Mouse (Mus musculus) bone marrow, adult 2 months (tissue): Measurements from ENCODE around the gene Tbc1d5. TPM values are rescaled to one million over a fixed set of nuclear protein-coding genes. Genes with fewer than 3 reads are reported as not detected.
"Not testable (repeated sequence)": the region's sequence is repeated elsewhere in the genome, so short reads cannot be mapped to it uniquely, and the experiment has no call there.

ENCODE experiments used
- H3K27ac ChIP-seq: fragments of 200-500 bp; 2 replicates; pipeline ENCODE4 v1.5.1; 2012; ENCODE audit warnings: low read depth, mild to moderate bottlenecking, control low read depth, inconsistent platforms, low read length; ENCODE audit not compliant: control insufficient read depth, poor library complexity, insufficient read depth
- H3K4me1 ChIP-seq: fragments of 200-500 bp; 2 replicates; pipeline ENCODE4 v1.6.1; 2011; ENCODE audit warnings: low read length; ENCODE audit not compliant: control insufficient read depth, insufficient read depth
- H3K4me3 ChIP-seq: fragments of 200-500 bp; replicated peaks from 2 replicates; pipeline ENCODE3; 2011; ENCODE audit warnings: mild to moderate bottlenecking, low read depth, low read length, control low read depth; ENCODE audit not compliant: control insufficient read depth
- CTCF ChIP-seq: fragments of 200-500 bp; IDR thresholded peaks from 2 replicates; pipeline ENCODE4 v1.5.1; 2011; ENCODE audit warnings: low read length, control low read depth; ENCODE audit not compliant: control insufficient read depth, insufficient read depth
- POLR2A ChIP-seq: fragments of 200-500 bp; IDR thresholded peaks from 2 replicates; pipeline ENCODE4 v1.6.1; 2011; ENCODE audit warnings: low read depth, mild to moderate bottlenecking, control low read depth, low read length, borderline replicate concordance; ENCODE audit not compliant: control insufficient read depth
- WGBS: fragments of 180-500 bp; shearing (Covaris S2); methylation state at CpG from one replicate; pipeline ENCODE4 v1.1.7; 2018; 5-methylcytosine and 5-hydroxymethylcytosine counted together
- polyA plus RNA-seq: library from polyadenylated mRNA; stranded (reverse); fragments of >200 nt; gene quantifications from 2 replicates; pipeline ENCODE4 v1.2.4, GENCODE M21; 2011; ENCODE audit warnings: low replicate concordance; ENCODE audit not compliant: missing spikeins, insufficient read depth, insufficient read length

Tbc1d5 gene
- polyA plus RNA-seq, 1 experiment: 9.0 TPM

DNA sequence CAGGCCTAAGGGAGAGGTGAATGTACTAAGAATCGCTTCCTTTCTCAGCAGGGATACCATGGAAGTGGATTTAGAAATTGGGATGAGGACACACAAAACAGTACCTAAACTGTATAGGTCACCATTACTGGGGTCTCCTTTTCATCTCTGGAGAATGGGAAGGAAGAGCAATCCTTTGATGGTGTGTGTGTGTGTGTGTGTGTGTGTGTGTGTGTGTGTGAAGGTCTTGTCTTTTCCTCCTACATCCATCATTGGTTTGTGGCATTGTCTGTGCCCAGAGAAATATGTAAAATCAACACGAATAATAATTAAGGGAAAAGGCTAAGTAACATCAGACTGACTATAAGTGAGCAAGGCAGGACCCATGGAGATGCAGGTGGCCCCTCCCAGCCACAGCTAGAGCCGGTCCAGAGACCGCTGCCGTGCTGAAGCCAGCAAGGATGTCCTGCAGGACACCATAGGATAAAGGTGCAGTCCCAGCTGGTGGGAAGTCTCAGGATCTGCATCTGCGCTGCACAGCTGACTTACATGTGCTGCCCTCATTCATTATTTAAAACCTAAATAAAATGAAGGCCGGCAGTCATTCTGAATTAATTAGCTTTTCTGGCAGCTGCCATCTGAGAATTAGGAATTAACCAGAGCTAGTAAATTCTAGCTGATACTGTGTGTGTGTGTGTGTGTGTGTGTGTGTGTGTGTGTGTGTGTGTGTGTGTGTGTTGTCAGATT, 468.5 kb downstream of the Tbc1d5 start:
- Histone ChIP-seq H3K27ac (no peak overlapping the region), H3K4me3 (no peak overlapping the region), H3K4me1 (no peaks in the 10 kb centered on the region)
- WGBS: 84% methylated on average over 7 of the region's 7 CpGs
- TF ChIP-seq CTCF (no peak), POLR2A (no peak)

DNA sequence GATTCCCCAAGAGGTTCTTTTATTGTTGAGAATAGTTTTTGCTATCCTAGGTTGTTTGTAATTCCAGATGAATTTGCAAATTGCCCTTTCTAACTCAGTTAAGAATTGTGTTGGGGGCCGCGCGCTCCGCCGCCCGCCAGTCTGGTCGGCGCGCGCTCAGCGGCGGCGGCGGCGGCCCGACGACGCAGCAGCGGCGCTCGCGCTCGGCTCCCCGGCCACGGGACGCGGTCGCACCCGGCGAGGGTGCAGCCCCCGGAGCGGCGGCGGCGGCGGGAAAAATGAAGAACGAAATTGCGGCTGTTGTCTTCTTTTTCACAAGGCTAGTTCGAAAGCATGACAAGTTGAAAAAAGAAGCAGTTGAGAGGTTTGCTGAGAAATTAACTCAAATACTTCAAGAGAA, 480.7 kb downstream of the Tbc1d5 start:
- H3K4me1 ChIP-seq, H3K4me3 ChIP-seq, H3K27ac ChIP-seq: not testable (repeated sequence)
- 3% methylated on average over 39 of the region's 39 CpGs for WGBS

DNA sequence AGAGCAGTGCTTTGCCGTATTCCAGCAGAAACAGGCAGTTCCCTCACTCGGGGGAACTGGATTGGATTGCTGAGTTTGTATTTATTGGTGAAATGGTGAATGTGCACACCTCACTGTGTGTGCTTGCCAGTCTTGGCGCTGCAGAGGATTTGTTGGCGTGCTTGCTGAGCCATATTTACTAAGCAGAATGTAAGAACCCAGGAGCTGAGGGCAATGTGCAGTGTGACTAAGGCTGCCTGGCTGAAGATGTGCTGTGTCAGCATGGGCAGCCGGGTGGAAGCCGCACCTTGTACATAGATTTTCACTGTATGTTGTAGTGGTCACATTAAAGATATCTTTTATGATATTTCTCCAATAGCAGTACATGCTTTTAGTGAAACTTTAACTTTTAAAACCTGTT, 491.0 kb downstream of the Tbc1d5 start:
- TF ChIP-seq POLR2A: no peak
- no peak for TF ChIP-seq CTCF
- Histone ChIP-seq H3K27ac (no peak overlapping the region), H3K4me1 (no peaks in the 10 kb centered on the region), H3K4me3 (no peak overlapping the region)
- 90% methylated on average over 6 of the region's 6 CpGs for WGBS

DNA sequence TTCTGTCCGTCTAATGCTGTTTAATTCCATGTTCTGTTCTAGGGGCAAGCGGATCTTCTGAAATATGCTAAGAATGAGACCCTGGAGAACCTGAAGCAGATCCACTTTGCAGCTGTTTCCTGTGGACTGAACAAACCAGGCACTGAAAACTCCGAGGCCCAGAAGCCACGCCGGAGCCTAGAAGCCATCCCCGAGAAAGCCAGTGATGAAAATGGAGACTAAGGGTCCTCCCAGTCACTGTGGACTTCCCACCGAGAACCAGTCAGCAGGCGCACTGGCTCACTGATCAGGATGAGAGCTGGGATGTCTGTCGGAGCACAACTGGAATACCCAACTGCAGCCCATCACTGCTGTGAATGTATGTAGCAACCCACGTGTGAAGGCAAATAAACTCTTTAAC, 491.5 kb downstream of the Tbc1d5 start:
- TF ChIP-seq POLR2A (no peak), CTCF (no peak)
- Histone ChIP-seq H3K4me3 (no peak overlapping the region), H3K4me1 (no peaks in the 10 kb centered on the region), H3K27ac (no peak overlapping the region)
- 95% methylated on average over 10 of the region's 10 CpGs for WGBS

DNA sequence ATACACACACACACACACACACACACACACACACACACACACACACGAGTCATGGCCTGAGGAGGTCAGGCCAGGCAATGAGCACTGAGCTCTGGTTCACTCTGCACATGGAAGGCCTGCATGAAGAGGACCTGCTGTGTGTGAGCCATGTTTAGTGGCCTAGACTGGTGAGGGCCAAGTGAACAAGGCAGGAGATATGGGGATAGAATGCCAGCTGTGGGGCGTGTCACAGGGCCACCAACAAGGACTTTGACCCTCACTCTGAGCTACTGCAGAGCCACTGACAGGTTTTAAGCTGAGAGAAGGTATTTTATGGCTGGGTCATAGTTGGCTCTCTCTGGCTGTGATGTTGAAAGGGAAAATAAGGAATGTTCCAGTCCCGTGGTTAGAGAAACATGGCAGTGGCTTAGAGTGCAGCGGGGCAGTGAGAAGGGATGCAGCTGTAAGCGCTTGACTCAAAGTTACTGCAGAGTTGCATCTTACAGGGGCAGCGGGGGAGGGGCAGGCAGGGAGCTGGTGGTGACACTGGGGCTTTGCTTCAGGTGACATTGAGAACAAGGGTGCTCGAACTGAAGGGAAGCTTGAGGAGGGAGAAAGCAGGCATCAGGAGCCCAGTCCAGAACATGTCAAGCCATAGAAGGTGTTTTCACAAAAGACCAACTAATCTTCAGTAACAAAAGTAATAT, 494.0 kb downstream of the Tbc1d5 start:
- TF ChIP-seq CTCF (no peak), POLR2A (no peak)
- no peak overlapping the region for H3K27ac ChIP-seq
- WGBS: 85% methylated on average over 7 of the region's 7 CpGs
- no peak overlapping the region for H3K4me3 ChIP-seq
- no peaks in the 10 kb centered on the region for H3K4me1 ChIP-seq
